Mouse (Mus musculus) ES-E14 (cell line): ENCODE results near the gene Gimap7.

Experiments
- CHD2 ChIP-seq: IDR thresholded peaks from 2 replicates; pipeline ENCODE4 v1.6.1; 2014; ENCODE audit warnings: mild to moderate bottlenecking, low read depth, low read length, inconsistent platforms
- HCFC1 ChIP-seq: IDR thresholded peaks from 2 replicates; pipeline ENCODE4 v1.6.1; 2012; ENCODE audit warnings: low read length, inconsistent platforms, borderline replicate concordance; ENCODE audit not compliant: insufficient read depth
- ZC3H11A ChIP-seq: IDR thresholded peaks from 2 replicates; pipeline ENCODE4 v1.6.1; 2012; ENCODE audit warnings: low read depth, mild to moderate bottlenecking, inconsistent platforms, low read length, borderline replicate concordance
- ZNF384 ChIP-seq: IDR thresholded peaks from 2 replicates; pipeline ENCODE4 v1.6.1; 2012; ENCODE audit warnings: low read depth, low read length, inconsistent platforms

DNA sequence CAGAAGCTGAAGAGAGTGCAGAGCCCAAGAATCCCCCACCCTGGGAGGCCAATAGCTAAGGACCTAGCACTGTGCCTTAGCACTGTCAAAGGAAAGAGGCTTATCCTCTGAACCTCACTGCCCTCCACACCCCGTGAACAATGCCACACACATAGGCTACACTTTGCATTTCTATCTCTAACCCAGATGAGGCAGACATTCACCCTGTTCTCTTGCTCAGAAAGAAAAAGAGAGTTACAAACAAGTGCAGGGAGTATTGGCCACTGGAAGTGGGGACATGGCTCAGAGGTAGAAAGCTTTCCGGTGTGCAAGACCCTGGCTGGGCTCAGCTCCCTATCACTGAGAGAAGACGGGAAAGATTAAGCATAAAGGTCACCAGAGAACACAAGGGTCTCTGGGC, 12.3 kb upstream of the Gimap7 start:
- TF ChIP-seq CHD2 (no peak), HCFC1 (no peak), ZNF384 (no peak), ZC3H11A (no peak)
